Mouse (Mus musculus) retina, postnatal 7 days (tissue): ENCODE results near the gene Nub1.
"Not testable (repeated sequence)": the region's sequence is repeated elsewhere in the genome, so short reads cannot be mapped to it uniquely, and the experiment has no call there.

Source experiments
- DNase-seq: peaks from one replicate; pipeline ENCODE4 v3.0.0-alpha.2; 2012; ENCODE audit warnings: low read depth, low spot score

The Nub1 gene

GRCm38 (mm10) chr5:24685366-24686093, at the start of gene Nub1:
Gene Nub1 (plus strand): TSS chr5:24685532.
- DNase-seq: peak; percentile 99

GRCm38 (mm10) chr5:24636987-24637386, 48.3 kb upstream of the Nub1 start:
- no peak for DNase-seq

- DNase-seq: no peak
Measured at GRCm38 (mm10) chr5:24638131-24638530, 47.2 kb upstream of the Nub1 start.

GRCm38 (mm10) chr5:24639081-24639480, 46.3 kb upstream of the Nub1 start:
- DNase-seq: no peak

- DNase-seq: no peak
Measured at GRCm38 (mm10) chr5:24645454-24645853, 39.9 kb upstream of the Nub1 start.

GRCm38 (mm10) chr5:24649231-24649630, 36.1 kb upstream of the Nub1 start:
- no peak for DNase-seq

- no peak for DNase-seq
Measured at GRCm38 (mm10) chr5:24649701-24650100, 35.6 kb upstream of the Nub1 start.

GRCm38 (mm10) chr5:24651356-24651755, 34.0 kb upstream of the Nub1 start:
- DNase-seq: no peak

- peak; percentile 65 for DNase-seq
Measured at GRCm38 (mm10) chr5:24651768-24652752, 33.3 kb upstream of the Nub1 start.

GRCm38 (mm10) chr5:24652780-24653179, 32.6 kb upstream of the Nub1 start:
- DNase-seq: no peak

GRCm38 (mm10) chr5:24654491-24654890, 30.8 kb upstream of the Nub1 start:
- DNase-seq: no peak

- no peak for DNase-seq
Measured at GRCm38 (mm10) chr5:24657113-24657512, 28.2 kb upstream of the Nub1 start.

- DNase-seq: no peak
Measured at GRCm38 (mm10) chr5:24659708-24660423, 25.5 kb upstream of the Nub1 start.

GRCm38 (mm10) chr5:24661457-24661856, 23.9 kb upstream of the Nub1 start:
- no peak for DNase-seq

GRCm38 (mm10) chr5:24674238-24674637, 11.1 kb upstream of the Nub1 start:
- peak; percentile 69 for DNase-seq

- DNase-seq: no peak
Measured at GRCm38 (mm10) chr5:24681436-24681835, 3.9 kb upstream of the Nub1 start.

- DNase-seq: peak; percentile 9
Measured at GRCm38 (mm10) chr5:24684578-24685365, 560 bp upstream of the Nub1 start.

GRCm38 (mm10) chr5:24686176-24686575, 844 bp downstream of the Nub1 start:
- DNase-seq: no peak

GRCm38 (mm10) chr5:24686671-24687420, 1.5 kb downstream of the Nub1 start:
- DNase-seq: not testable (repeated sequence)

GRCm38 (mm10) chr5:24687696-24688095, 2.4 kb downstream of the Nub1 start:
- DNase-seq: no peak
